Mouse (Mus musculus) liver, embryonic 14.5 days (tissue): ENCODE measurements around the gene Wnt11. TPM values are rescaled to one million over a fixed set of nuclear protein-coding genes. Genes with fewer than 3 reads are reported as not detected.

Experiments used
- ATAC-seq: fragments of 200-750 bp; cut with Nextera tagmentation; 2 replicates; pipeline ENCODE4 v1.8.0; 2017; ENCODE audit warnings: moderate number of reproducible peaks, mild to moderate bottlenecking, moderate library complexity; ENCODE audit not compliant: insufficient read depth
- DNase-seq, 3 experiments: peaks; one replicate each; pipeline ENCODE4 v3.0.0-alpha.2; 2012 to 2013; ENCODE audit warnings: low read depth in 3 of 3, low spot score in 3 of 3
- H3K27ac ChIP-seq: fragments of 300-500 bp; sonication (generic); 2 replicates; pipeline ENCODE4 v1.5.1; 2014; ENCODE audit warnings: moderate library complexity, mild to moderate bottlenecking, control low read depth, inconsistent platforms
- H3K27me3 ChIP-seq: fragments of 300-500 bp; sonication (generic); 2 replicates; pipeline ENCODE4 v1.6.1; 2014; ENCODE audit warnings: mild to moderate bottlenecking, low read length, moderate library complexity; ENCODE audit not compliant: control insufficient read depth, insufficient read depth
- H3K36me3 ChIP-seq: fragments of 300-500 bp; sonication (generic); replicated peaks from 2 replicates; pipeline ENCODE4 v1.6.1; 2014; ENCODE audit warnings: low read depth; ENCODE audit not compliant: control insufficient read depth, insufficient read depth
- H3K4me1 ChIP-seq, 2 experiments: fragments of 200-500 bp in 1 of 2; fragments of 300-500 bp in 1 of 2; sonication (generic) in 1 of 2; replicated peaks; 2 replicates each; pipeline ENCODE4 v1.6.1; 2012 to 2014; ENCODE audit warnings: antibody characterized with exemption in 1 of 2, inconsistent platforms in 1 of 2, low read length in 1 of 2; ENCODE audit not compliant: control insufficient read depth in 2 of 2, insufficient read depth in 2 of 2
- H3K4me2 ChIP-seq: fragments of 300-500 bp; sonication (generic); 2 replicates; pipeline ENCODE4 v1.6.1; 2014; ENCODE audit warnings: low read depth, mild to moderate bottlenecking, control low read depth, moderate library complexity
- H3K4me3 ChIP-seq, 2 experiments: fragments of 200-500 bp in 1 of 2; fragments of 300-500 bp in 1 of 2; sonication (generic) in 1 of 2; 2 replicates each; pipeline ENCODE4 v1.5.1; 2012 to 2014; ENCODE audit warnings: low read depth in 2 of 2, low read length in 2 of 2, mild to moderate bottlenecking in 2 of 2, control low read depth in 1 of 2, inconsistent platforms in 1 of 2, moderate library complexity in 1 of 2; ENCODE audit not compliant: insufficient read depth in 1 of 2
- H3K9ac ChIP-seq: fragments of 300-500 bp; sonication (generic); replicated peaks from 2 replicates; pipeline ENCODE4 v1.6.1; 2014; ENCODE audit warnings: mild to moderate bottlenecking, control low read depth, moderate library complexity
- H3K9me3 ChIP-seq: fragments of 300-500 bp; sonication (generic); 2 replicates; pipeline ENCODE4 v1.6.1; 2016; ENCODE audit warnings: low read length, mixed read lengths; ENCODE audit not compliant: control insufficient read depth
- CTCF ChIP-seq: IDR thresholded peaks from 2 replicates; pipeline ENCODE4 v1.5.1; 2016; ENCODE audit warnings: antibody characterized with exemption, low read depth, control low read depth
- EP300 ChIP-seq: IDR thresholded peaks from 2 replicates; pipeline ENCODE4 v1.6.1; 2016; ENCODE audit warnings: antibody characterized with exemption, low read depth
- WGBS: fragments of 180-500 bp; shearing (Covaris S2); extraction: QIAGEN DNeasy Blood & Tissue Kit; methylation state at CpG from one replicate; pipeline ENCODE4 v1.1.7; 2014; ENCODE audit not compliant: insufficient replicate concordance; 5-methylcytosine and 5-hydroxymethylcytosine counted together
- polyA plus RNA-seq, 2 experiments: library from polyadenylated mRNA; depleted of rRNA in 1 of 2; stranded (reverse) in 1 of 2; unstranded in 1 of 2; fragments of >200 nt; fragmentation: Nextera tagmentation in 1 of 2; extraction: Ambion mirVana in 1 of 2; gene quantifications; 2 replicates each; pipeline versions ENCODE4 v1.2.1 to v1.2.3; 2012 to 2014

Gene Wnt11
- polyA plus RNA-seq, 2 experiments, result 0.46 to 0.95 TPM

DNA sequence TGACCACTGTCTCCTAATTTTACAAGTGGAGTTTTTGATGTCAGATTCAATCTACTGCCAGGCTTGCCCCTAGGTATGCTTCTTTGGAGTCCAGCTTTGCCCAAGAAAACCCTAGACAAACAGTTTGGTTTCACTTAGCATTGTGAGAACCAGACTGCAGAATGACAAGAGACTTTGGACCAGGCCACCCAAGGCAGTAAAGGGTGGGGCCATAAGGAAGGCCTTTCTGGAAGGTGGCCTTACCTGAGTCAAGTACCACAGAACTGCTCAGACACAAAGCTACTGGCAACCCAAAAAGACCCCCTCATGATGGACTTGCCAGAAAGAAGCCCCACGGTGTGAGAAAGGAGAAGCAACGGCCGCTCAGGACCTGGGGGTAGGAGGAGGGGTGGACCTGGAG lies 8.1 kb downstream of the Wnt11 start:
- WGBS, result 58% methylated on average over 3 of the region's 3 CpGs
- DNase-seq, result no peak
- H3K4me2 ChIP-seq, result no peak overlapping the region
- H3K4me1 ChIP-seq, result no peaks in the 10 kb centered on the region
- no peak for ATAC-seq
- no peak overlapping the region for H3K4me3 ChIP-seq
- H3K27me3 ChIP-seq, result peaks cover 34% of the 10 kb centered on the region
- H3K27ac ChIP-seq, result no peak overlapping the region
- H3K9me3 ChIP-seq, result no peaks in the 10 kb centered on the region
- H3K9ac ChIP-seq, result no peak overlapping the region
- H3K36me3 ChIP-seq, result no peaks in the 10 kb centered on the region
- TF ChIP-seq EP300, result no peak

DNA sequence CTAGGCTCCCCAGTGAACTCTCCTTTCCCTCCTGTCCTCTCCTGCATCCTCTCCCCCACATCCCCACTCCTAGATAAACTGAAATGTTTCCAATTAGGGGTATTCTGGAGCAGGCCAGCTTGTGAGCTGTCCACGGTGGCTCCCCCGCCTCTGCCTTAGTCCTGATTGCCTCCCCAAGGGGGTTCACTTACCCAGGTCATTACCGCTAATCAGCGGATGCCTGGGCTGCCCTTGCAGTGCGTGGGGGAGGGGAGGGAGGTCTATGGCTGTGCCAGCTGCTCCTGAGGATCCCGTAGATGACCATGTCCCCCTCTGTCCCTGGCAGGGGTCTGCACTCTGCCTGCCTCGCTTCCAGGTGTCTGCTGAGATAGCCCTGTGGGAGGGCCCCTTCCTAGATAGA lies 8.7 kb downstream of the Wnt11 start:
- no peak for TF ChIP-seq CTCF
- no peak for TF ChIP-seq EP300
- Histone ChIP-seq H3K27ac (no peak overlapping the region), H3K36me3 (no peaks in the 10 kb centered on the region), H3K4me2 (no peak overlapping the region), H3K9ac (no peak overlapping the region), H3K4me3 (no peak overlapping the region), H3K4me1 (no peaks in the 10 kb centered on the region), H3K27me3 (peaks cover 27% of the 10 kb centered on the region), H3K9me3 (no peaks in the 10 kb centered on the region)
- WGBS, result 50% methylated on average over 7 of the region's 7 CpGs
- no peak for ATAC-seq
- DNase-seq, result no peak

DNA sequence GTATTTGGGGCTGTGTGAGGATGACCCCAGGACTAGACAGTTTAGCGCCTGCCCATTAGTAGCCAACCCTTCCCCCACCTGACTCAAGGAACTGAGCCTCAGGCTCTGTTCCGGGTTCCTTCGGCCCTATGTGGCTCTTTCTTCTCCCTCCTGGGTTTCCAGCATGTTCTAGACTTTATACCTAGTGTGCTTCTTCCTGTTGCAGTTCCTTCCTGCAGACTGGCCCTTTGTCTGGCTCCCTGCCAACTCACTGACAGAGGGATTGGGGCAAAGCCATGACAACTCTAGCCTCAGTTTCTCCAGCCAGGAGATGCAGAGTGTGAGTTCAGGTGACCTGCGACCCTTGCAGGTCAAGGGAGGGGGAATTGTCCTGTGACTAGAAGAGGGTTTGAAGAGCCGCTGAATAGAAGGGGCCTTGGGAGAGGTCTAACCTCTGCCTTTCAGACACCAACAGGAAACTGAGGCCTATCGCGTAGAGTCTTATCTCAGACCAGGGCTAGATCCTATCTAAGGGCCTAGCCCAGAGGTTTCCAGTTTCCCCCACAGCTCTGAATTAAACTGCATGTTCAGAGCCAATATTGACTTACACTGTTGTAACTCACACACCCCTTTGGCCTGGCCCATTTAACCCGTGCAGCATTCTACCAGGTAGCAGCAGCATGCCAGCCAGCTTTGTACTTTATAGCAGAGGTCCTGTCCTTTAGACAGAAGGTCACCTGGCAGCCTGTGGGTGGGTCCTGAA lies 14.2 kb downstream of the Wnt11 start:
- no peak overlapping the region for H3K9ac ChIP-seq
- H3K4me2 ChIP-seq, result no peak overlapping the region
- no peaks in the 10 kb centered on the region for H3K9me3 ChIP-seq
- TF ChIP-seq CTCF (no peak), EP300 (no peak)
- no peak overlapping the region for H3K4me3 ChIP-seq
- DNase-seq (peak in 1 of 3 experiments; percentile 12), ATAC-seq (peak; percentile 41; the same call in 1 of the 2 replicates)
- 34% methylated on average over 8 of the region's 8 CpGs for WGBS
- H3K27ac ChIP-seq, result no peak overlapping the region
- no peaks in the 10 kb centered on the region for H3K36me3 ChIP-seq
- H3K27me3 ChIP-seq, result no peaks in the 10 kb centered on the region
- H3K4me1 ChIP-seq, result no peaks in the 10 kb centered on the region; a peak in 1 of 4 replicates

DNA sequence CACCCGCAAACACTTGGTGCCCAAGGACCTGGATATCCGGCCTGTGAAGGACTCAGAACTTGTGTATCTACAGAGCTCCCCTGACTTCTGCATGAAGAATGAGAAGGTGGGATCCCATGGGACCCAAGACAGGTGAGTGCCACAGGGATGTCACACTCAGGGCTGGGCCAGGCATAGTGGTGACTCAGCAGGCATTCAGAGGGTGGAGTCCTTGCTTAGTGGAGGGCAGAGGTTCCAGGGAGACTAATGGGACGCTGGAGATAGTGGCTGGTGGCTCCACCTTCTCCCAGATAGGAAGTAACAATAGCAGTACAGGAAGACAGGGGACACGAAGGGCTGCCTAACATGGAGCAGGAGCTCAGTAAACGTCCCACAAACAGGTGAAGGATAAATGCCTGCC lies 15.5 kb downstream of the Wnt11 start:
- no peak for ATAC-seq
- TF ChIP-seq EP300, result no peak
- TF ChIP-seq CTCF, result no peak
- Histone ChIP-seq H3K4me2 (no peak overlapping the region), H3K36me3 (no peaks in the 10 kb centered on the region), H3K27me3 (no peaks in the 10 kb centered on the region), H3K9ac (no peak overlapping the region), H3K4me3 (no peak overlapping the region), H3K9me3 (no peaks in the 10 kb centered on the region), H3K27ac (no peak overlapping the region), H3K4me1 (no peaks in the 10 kb centered on the region; a peak in 1 of 4 replicates)
- no peak for DNase-seq
- 51% methylated on average over 5 of the region's 5 CpGs for WGBS

DNA sequence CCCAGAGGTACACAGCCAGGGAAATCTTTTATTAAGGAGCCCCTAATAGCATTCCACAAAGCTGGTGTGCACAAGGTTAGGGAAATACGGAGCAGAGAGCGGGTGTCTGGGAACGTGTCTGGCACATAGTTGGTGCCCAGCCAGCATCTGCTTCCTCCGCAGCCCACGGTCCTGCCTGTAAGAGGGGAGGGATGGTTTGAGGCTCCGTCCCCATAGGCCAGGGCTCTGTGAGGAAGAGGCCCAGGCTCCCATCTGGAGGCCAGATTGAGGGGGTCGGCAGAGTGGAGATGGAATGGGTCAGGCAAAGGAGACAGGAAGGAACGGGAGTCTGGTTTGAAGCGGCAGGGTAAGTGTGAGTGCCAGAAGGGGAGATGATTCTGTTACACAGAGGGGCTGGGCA lies 16.3 kb downstream of the Wnt11 start:
- no peak for TF ChIP-seq EP300
- DNase-seq, result no peak

More for the DNA sequence above, 16.3 kb downstream of the Wnt11 start:
- Histone ChIP-seq H3K27me3 (no peaks in the 10 kb centered on the region), H3K9me3 (no peaks in the 10 kb centered on the region), H3K27ac (no peak overlapping the region), H3K4me2 (no peak overlapping the region), H3K36me3 (no peaks in the 10 kb centered on the region), H3K4me3 (no peak overlapping the region), H3K4me1 (no peaks in the 10 kb centered on the region; a peak in 1 of 4 replicates), H3K9ac (no peak overlapping the region)
- 66% methylated on average over 9 of the region's 9 CpGs for WGBS
- no peak for ATAC-seq
